Mouse (Mus musculus): ENCODE measurements around the gene Chit1.

Gene Chit1

DNA sequence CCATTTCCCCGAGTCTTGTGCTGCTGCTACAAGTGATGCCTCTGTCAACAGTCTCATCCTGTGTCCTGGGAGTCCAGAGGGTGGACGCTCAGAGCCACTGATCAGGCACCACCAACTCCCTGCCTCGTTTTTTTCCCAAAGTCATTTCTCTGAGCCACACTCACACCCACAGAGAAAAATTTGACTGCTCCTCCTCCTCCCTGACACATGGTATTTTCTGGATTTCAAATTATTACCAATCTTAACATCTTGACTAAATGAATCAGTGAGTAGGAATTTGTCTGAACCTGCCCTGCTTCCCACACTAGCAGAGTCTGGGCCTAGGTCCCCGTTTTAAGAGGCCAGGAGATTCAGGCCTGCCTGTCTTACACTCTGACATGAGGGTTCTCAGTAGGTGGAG is 81.0 kb downstream of the Chit1 start:
- DNase-seq: no peak

GRCm38 (mm10) chr1:134193126-134193525 is 82.1 kb downstream of the Chit1 start, which contains the start of gene Mybph:
Gene Mybph, plus strand, starts transcription at chr1:134193448.
- DNase-seq: no peak

DNA sequence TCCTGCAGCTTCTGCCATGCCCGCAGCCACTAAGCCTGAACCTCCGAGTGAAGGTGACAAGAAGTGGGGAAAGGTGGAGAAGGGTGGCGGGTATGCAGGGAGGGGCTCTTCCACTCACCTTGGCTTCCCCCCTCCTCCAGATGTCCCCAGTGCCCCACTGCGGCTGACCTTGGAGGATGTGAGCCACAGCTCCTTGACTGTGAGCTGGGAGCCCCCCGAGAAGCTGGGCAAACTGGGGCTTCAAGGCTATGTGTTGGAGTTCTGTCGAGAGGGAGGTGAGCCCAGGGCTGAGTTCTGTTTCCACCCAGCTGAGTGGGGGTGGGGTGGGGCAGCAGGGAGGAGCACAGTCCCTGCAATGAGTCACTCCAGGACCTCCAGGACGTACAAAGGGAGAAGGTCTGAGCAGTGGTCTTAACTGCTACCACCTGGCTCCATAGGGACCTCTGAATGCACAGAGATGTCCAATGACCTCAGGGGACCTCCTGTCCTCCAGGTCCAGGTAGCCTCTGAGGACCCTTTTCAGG is 82.7 kb downstream of the Chit1 start:
- no peak for DNase-seq

DNA sequence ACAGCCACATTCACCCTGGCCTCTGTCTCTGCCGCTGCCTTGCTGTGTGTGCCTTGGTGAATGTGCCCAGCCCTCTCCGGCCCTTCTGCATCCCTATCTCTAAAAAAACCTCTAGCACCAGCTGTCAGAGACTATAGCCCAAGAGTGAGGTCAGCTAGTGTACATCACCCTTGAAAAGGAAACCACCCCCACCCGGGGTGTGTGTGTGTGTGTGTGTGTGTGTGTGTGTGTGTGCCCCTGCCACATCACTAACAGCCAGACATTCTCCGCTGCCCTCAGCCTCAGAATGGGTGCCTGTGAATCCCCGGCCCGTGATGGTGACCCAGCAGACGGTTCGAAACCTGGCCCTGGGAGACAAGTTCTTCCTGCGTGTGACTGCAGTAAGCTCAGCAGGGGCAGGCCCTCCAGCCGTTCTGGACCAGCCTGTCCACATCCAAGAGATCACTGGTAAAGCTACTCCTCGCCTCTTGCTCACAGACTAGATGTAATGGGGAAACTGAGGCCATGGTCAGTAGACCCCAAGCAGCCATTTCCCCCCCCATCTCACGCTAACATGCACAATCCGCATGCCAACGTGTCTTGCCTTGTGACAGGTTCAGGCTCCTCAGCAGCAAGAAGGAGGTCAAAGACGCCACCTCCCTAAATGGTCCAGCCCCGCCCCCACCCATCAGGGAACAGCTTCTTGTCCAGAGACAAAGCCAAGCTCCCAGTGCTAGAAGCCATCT is 83.4 kb downstream of the Chit1 start:
- no peak for DNase-seq

DNA sequence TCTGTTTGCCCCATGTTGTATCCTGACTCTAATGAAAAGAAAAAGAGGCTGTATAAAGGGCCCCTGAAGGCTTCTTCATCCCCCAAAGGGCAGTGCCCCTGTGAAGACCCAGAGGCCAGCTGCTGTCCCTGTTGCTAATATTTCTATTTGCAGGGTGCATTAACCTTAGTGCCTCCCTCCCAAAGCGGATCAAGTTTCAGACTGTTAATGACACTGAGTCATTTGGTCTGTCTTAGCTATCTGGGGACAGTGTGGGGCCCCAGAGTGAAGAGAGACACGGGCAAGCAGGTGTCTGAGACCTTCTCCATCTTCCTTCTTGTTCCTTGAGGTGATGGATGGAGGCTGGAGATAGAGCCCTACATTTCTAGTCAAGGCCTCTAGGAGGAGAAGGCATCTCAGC is 84.1 kb downstream of the Chit1 start:
- DNase-seq: no peak

- DNase-seq: no peak
Observed at GRCm38 (mm10) chr1:134195571-134195970, 84.5 kb downstream of the Chit1 start.

GRCm38 (mm10) chr1:134195979-134196378 is 84.9 kb downstream of the Chit1 start:
- DNase-seq: no peak

DNA sequence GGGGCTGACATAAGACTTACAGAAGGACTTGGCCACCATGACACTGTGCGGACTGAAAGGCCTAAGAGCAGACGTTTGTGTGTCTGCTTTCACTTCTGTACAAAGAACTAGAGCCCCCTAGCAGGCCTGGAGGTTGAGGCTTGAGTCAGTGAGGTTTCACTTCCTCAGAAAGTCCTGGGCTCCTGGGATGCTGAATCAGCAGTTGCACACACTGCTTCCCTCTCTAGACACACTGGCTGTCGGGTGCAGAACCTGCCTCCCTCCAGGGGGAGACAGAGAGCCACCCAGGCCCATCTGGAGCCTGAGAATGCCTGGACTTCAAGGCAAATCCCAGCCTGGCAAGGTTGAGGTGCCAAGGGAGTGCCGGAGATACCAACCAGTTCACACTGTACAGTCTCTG is 85.3 kb downstream of the Chit1 start:
- peak; percentile 75 for DNase-seq

- no peak for DNase-seq
Observed at GRCm38 (mm10) chr1:134197325-134197982, 86.4 kb downstream of the Chit1 start.

DNA sequence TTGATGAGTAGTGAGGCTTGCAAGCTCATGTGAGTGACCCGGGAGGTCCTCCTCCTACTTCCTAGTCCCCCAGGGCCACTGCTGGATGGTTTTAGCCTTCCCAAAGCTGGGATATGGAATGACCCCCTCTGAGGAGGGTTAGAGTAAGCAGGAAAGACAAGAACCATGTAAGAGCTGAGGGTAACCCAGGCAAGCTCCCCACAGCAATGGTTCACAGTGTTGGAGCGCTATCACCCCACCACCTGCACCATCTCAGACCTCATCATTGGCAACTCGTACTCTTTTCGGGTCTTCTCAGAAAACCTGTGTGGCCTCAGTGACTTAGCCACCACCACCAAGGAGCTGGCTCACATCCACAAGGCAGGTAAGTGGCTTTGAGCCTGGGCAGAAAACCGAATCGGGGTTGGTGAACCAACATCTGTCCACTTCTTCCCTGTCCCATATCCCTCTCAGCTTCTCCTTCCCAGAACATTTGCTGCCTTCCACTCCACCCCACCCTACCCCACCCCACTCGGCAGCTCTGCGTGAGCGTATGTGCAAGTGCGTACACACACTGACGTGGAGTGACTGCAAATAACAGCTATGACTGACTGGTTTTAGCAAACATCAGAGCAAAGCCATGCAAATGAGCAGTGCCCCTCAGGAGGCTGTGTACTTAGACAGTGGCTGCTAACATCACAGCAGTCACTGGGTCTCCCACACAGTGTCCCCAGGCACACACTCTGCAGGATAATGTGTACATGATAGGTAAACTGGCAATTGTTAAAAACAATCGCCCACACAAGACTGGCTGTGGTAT is 87.4 kb downstream of the Chit1 start:
- no peak for DNase-seq

- DNase-seq: no peak
Observed at GRCm38 (mm10) chr1:134200481-134200880, 89.4 kb downstream of the Chit1 start.

All from kidney, postnatal 10 days (tissue).